Mouse (Mus musculus) brain, embryonic 14.5 days (tissue): Measurements from ENCODE around the gene Olfr101. TPM values are rescaled to one million over a fixed set of nuclear protein-coding genes. Genes with fewer than 3 reads are reported as not detected.

ENCODE experiments used
- DNase-seq: peaks from one replicate; pipeline ENCODE4 v3.0.0-alpha.2; 2011; ENCODE audit warnings: low read depth
- CTCF ChIP-seq: fragments of 200-500 bp; IDR thresholded peaks from 2 replicates; pipeline ENCODE4 v1.5.1; 2012; ENCODE audit warnings: inconsistent platforms, mild to moderate bottlenecking, moderate library complexity, borderline replicate concordance; ENCODE audit not compliant: insufficient read depth, insufficient read length; ENCODE audit errors: extremely low read depth
- POLR2A ChIP-seq: fragments of 200-500 bp; IDR thresholded peaks from 2 replicates; pipeline ENCODE4 v1.6.1; 2012; ENCODE audit warnings: mild to moderate bottlenecking, inconsistent platforms, borderline replicate concordance; ENCODE audit not compliant: poor library complexity, insufficient read depth, insufficient read length, severe bottlenecking; ENCODE audit errors: extremely low read depth
- polyA plus RNA-seq: library from polyadenylated mRNA; depleted of rRNA; stranded (reverse); fragments of >200 nt; gene quantifications from 2 replicates; pipeline ENCODE4 v1.2.3, GENCODE M21; 2012; rRNA removed

Gene Olfr101
- not detected in 2 replicates for polyA plus RNA-seq

GRCm38 (mm10) chr17:37304213-37304612, at the start of gene Olfr101:
Gene Olfr101 (minus strand): TSS chr17:37304313.
- TF ChIP-seq POLR2A = no peak
- TF ChIP-seq CTCF = no peak

GRCm38 (mm10) chr17:37339598-37339997, 35.5 kb upstream of the Olfr101 start, which contains the start of gene Olfr103:
Gene Olfr103 (minus strand): TSS chr17:37339698.
- no peak for DNase-seq
- TF ChIP-seq POLR2A (no peak), CTCF (no peak)

More at GRCm38 (mm10) chr17:37304213-37304612, at the start of gene Olfr101:
- DNase-seq = no peak

- TF ChIP-seq POLR2A = no peak
- TF ChIP-seq CTCF = no peak
- DNase-seq = no peak
These were observed 12.8 kb upstream of the Olfr101 start, which contains the start of gene Olfr102 for GRCm38 (mm10) chr17:37316954-37317353. Gene Olfr102 (minus strand): TSS chr17:37317054.

GRCm38 (mm10) chr17:37310146-37310699, 6.1 kb upstream of the Olfr101 start:
- no peak for TF ChIP-seq CTCF
- no peak for TF ChIP-seq POLR2A
- no peak for DNase-seq

GRCm38 (mm10) chr17:37308483-37308882, 4.4 kb upstream of the Olfr101 start:
- DNase-seq = peak; percentile 15
- TF ChIP-seq POLR2A = no peak
- peak; percentile 32; the same call in 1 of the 2 replicates for TF ChIP-seq CTCF

- TF ChIP-seq CTCF = no peak
- TF ChIP-seq POLR2A = no peak
These were observed 20.8 kb downstream of the Olfr101 start, which contains the start of gene Olfr99 for GRCm38 (mm10) chr17:37283360-37283759. Gene Olfr99 (minus strand): TSS chr17:37283460.

GRCm38 (mm10) chr17:37280331-37280730, 23.8 kb downstream of the Olfr101 start:
- DNase-seq = no peak
- TF ChIP-seq POLR2A (no peak), CTCF (no peak)

More at GRCm38 (mm10) chr17:37283360-37283759, 20.8 kb downstream of the Olfr101 start, which contains the start of gene Olfr99:
- no peak for DNase-seq

- no peak for DNase-seq
- no peak for TF ChIP-seq CTCF
- no peak for TF ChIP-seq POLR2A
These were observed 27.5 kb downstream of the Olfr101 start for GRCm38 (mm10) chr17:37276573-37276972.

- TF ChIP-seq POLR2A (no peak), CTCF (no peak)
- DNase-seq = no peak
These were observed 28.4 kb downstream of the Olfr101 start for GRCm38 (mm10) chr17:37275626-37276248.

GRCm38 (mm10) chr17:37270702-37271092, 33.4 kb downstream of the Olfr101 start:
- no peak for DNase-seq
- TF ChIP-seq CTCF (no peak), POLR2A (no peak)

GRCm38 (mm10) chr17:37270058-37270701, 33.9 kb downstream of the Olfr101 start, which contains the start of gene H2-M3:
Gene H2-M3 (plus strand): TSS chr17:37270220.
- no peak for TF ChIP-seq POLR2A
- TF ChIP-seq CTCF = no peak
- peak; percentile 91 for DNase-seq

GRCm38 (mm10) chr17:37263626-37264025, 40.5 kb downstream of the Olfr101 start, which contains the start of gene Olfr98:
Gene Olfr98 (minus strand): TSS chr17:37263749.
- TF ChIP-seq CTCF (no peak), POLR2A (no peak)
- no peak for DNase-seq
